Mouse (Mus musculus) neural tube, embryonic 15.5 days (tissue): ENCODE measurements around the gene Rhbdf1. TPM values are rescaled to one million over a fixed set of nuclear protein-coding genes. Genes with fewer than 3 reads are reported as not detected.

Experiments
- ATAC-seq: fragments of 200-750 bp; cut with Nextera tagmentation; 2 replicates; pipeline ENCODE4 v1.8.0; 2017; ENCODE audit warnings: mild to moderate bottlenecking, moderate TSS enrichment, moderate library complexity; ENCODE audit not compliant: low FRiP score
- H3K27ac ChIP-seq: fragments of 300-500 bp; sonication (generic); replicated peaks from 2 replicates; pipeline ENCODE4 v1.5.1; 2015; ENCODE audit warnings: mild to moderate bottlenecking, inconsistent platforms
- H3K27me3 ChIP-seq: fragments of 300-500 bp; sonication (generic); replicated peaks from 2 replicates; pipeline ENCODE4 v1.6.1; 2015; ENCODE audit warnings: inconsistent platforms
- H3K36me3 ChIP-seq: fragments of 300-500 bp; sonication (generic); 2 replicates; pipeline ENCODE4 v1.6.1; 2015; ENCODE audit warnings: inconsistent platforms
- H3K4me1 ChIP-seq: fragments of 300-500 bp; sonication (generic); 2 replicates; pipeline ENCODE4 v1.6.1; 2015; ENCODE audit warnings: inconsistent platforms
- H3K4me2 ChIP-seq: fragments of 300-500 bp; sonication (generic); 2 replicates; pipeline ENCODE4 v1.6.1; 2015; ENCODE audit warnings: inconsistent platforms, mild to moderate bottlenecking, moderate library complexity
- H3K4me3 ChIP-seq: fragments of 300-500 bp; sonication (generic); replicated peaks from 2 replicates; pipeline ENCODE4 v1.5.1; 2015; ENCODE audit warnings: mild to moderate bottlenecking, inconsistent platforms
- H3K9ac ChIP-seq: fragments of 300-500 bp; sonication (generic); replicated peaks from 2 replicates; pipeline ENCODE4 v1.6.1; 2015; ENCODE audit warnings: mild to moderate bottlenecking, inconsistent platforms
- H3K9me3 ChIP-seq: fragments of 300-500 bp; sonication (generic); replicated peaks from 2 replicates; pipeline ENCODE4 v1.6.1; 2016; ENCODE audit warnings: inconsistent platforms
- WGBS: fragments of 180-500 bp; shearing (Covaris S2); methylation state at CpG from one replicate; pipeline ENCODE4 v1.1.7; 2015; ENCODE audit warnings: mixed read lengths; 5-methylcytosine and 5-hydroxymethylcytosine counted together
- polyA plus RNA-seq: library from polyadenylated mRNA; unstranded; fragments of >200 nt; fragmentation: Nextera tagmentation; extraction: Ambion mirVana; gene quantifications from 2 replicates; pipeline ENCODE4 v1.2.1, GENCODE M21; 2015

Rhbdf1 gene
- polyA plus RNA-seq, 1 experiment from 2014 or later: 23.8 TPM

DNA sequence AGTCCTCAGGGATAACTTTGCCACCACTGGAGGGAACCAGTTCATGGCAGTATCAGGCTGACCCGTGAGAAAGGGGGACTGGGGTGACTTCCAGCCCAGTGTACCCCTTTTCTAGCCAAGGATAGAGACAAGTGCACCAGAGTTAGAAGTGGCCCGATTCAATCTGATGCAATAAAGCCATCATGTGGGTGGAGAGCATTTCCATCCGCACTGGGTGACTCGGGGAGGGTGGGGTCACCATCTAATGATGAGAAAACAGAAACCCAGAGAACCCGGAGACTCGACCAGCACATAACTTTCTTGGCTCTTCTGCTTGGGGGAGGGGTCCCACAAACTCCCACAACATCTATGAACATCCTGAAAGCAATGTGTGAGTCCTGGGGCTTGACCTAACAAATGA is 25.4 kb downstream of the Rhbdf1 start:
- no peak overlapping the region for H3K27ac ChIP-seq
- no peak overlapping the region for H3K4me2 ChIP-seq
- 71% methylated on average over 6 of the region's 6 CpGs for WGBS
- no peaks in the 10 kb centered on the region for H3K9me3 ChIP-seq
- H3K4me1 ChIP-seq: no peaks in the 10 kb centered on the region
- no peaks in the 10 kb centered on the region for H3K36me3 ChIP-seq
- H3K9ac ChIP-seq: no peak overlapping the region
- H3K27me3 ChIP-seq: no peaks in the 10 kb centered on the region
- ATAC-seq: no peak
- no peak overlapping the region for H3K4me3 ChIP-seq

DNA sequence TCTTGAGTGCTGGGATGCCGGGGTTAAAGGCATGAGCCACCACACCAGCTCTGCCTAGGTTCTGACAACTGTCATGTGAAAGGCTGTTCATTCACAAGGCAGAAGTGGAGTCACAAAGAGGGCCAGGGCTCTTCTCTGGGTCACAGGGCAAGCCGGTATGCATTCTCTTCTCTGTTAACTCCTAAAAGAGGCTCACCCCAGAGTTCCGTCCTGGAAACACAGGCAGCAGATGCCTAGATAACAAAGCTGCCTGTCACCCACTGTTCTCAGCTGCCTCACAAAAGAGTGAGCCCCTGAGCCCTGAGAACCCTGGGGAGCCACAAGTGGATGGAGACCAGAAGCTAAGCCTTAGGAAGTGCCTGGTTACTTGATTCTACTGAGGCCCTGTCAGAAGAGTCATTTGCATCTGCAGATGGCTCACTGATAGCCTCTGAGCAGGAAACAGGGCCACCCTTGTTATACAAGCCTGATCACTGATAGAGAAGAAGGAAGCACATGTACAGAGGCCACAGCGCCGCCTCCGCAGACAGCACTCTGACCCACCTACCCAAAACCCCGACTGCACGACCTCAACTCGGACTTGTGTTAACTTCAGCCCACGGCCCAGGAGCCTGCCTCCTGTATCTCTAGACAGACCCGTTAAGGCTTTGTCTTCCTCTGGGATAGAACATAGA is 26.1 kb downstream of the Rhbdf1 start:
- no peak for ATAC-seq
- H3K4me3 ChIP-seq: no peak overlapping the region
- no peaks in the 10 kb centered on the region for H3K9me3 ChIP-seq
- H3K27me3 ChIP-seq: no peaks in the 10 kb centered on the region
- H3K36me3 ChIP-seq: no peaks in the 10 kb centered on the region
- 36% methylated on average over 11 of the region's 11 CpGs for WGBS
- no peak overlapping the region for H3K27ac ChIP-seq
- H3K9ac ChIP-seq: no peak overlapping the region
- H3K4me2 ChIP-seq: no peak overlapping the region
- no peaks in the 10 kb centered on the region for H3K4me1 ChIP-seq

DNA sequence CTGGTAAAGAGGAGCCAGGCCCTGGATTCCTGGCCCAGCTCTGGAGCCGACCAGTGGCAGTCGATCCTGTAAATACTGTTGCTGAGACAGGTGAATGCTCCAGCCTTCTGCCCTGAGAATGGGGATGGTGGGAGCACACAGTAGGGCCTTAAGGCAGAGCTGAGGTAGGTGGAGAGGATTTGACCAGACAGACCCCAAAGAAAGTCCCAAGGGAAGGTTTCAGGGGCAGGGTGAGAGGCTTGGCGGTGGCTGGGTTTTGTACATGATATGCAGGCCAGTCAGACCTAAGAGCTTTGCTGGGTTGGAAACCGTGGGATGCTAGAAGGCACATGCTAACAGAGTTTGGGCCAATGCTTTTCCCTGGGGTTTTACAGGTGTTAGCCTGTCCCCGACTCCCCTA is 27.5 kb downstream of the Rhbdf1 start:
- no peaks in the 10 kb centered on the region for H3K9me3 ChIP-seq
- no peak overlapping the region for H3K27ac ChIP-seq
- no peak overlapping the region for H3K9ac ChIP-seq
- 92% methylated on average over 5 of the region's 5 CpGs for WGBS
- no peaks in the 10 kb centered on the region for H3K36me3 ChIP-seq
- H3K4me1 ChIP-seq: no peaks in the 10 kb centered on the region
- no peaks in the 10 kb centered on the region for H3K27me3 ChIP-seq
- no peak for ATAC-seq
- H3K4me3 ChIP-seq: no peak overlapping the region
- no peak overlapping the region for H3K4me2 ChIP-seq

DNA sequence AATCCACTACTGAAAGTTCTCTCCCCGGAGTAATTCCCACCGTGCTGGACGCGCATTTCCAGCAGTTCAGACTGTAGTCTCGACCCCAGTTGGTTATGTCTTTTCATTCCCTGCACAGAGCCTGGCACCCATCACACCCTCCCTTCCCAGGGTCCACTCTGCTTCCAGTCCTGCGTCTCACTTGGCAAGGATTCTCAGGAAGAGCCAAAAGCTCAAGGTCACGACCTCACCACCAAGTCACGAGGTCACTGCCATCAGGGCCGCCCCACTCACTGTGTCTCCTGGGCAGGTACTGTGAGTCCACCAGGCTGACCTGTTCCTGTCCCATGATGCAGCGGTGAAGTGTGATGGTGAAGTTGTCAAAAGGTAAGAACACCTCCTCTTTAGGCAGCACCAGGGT is 28.0 kb downstream of the Rhbdf1 start:
- H3K27ac ChIP-seq: no peak overlapping the region
- 83% methylated on average over 10 of the region's 10 CpGs for WGBS
- ATAC-seq: no peak

DNA sequence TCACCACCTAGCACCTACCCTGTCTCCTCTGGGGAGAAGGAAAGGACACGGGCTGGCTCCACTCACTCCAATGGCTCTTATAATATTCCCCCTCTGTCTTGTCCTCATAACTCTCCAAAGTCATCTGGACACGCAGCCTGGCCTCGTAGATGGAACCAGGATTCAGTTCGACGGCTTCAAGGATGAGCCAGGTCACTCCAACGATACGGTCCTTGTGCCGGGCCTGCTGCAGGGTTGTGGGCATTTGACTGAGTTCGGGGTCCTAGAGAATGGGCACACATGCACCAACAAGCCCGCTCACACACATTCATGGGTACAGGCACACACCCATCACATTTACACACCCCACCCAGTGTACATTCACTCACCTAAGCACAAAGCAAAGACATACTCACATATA is 28.9 kb downstream of the Rhbdf1 start:
- ATAC-seq: no peak
- no peak overlapping the region for H3K4me3 ChIP-seq
- no peak overlapping the region for H3K27ac ChIP-seq
- no peak overlapping the region for H3K9ac ChIP-seq
- H3K4me2 ChIP-seq: no peak overlapping the region
- H3K27me3 ChIP-seq: no peaks in the 10 kb centered on the region
- no peaks in the 10 kb centered on the region for H3K9me3 ChIP-seq
- 87% methylated on average over 10 of the region's 10 CpGs for WGBS
- no peaks in the 10 kb centered on the region for H3K36me3 ChIP-seq
- H3K4me1 ChIP-seq: no peaks in the 10 kb centered on the region

More for the DNA sequence above, 28.0 kb downstream of the Rhbdf1 start:
- Histone ChIP-seq H3K27me3 (no peaks in the 10 kb centered on the region), H3K4me3 (no peak overlapping the region), H3K36me3 (no peaks in the 10 kb centered on the region), H3K4me2 (no peak overlapping the region), H3K9ac (no peak overlapping the region), H3K9me3 (no peaks in the 10 kb centered on the region), H3K4me1 (no peaks in the 10 kb centered on the region)

DNA sequence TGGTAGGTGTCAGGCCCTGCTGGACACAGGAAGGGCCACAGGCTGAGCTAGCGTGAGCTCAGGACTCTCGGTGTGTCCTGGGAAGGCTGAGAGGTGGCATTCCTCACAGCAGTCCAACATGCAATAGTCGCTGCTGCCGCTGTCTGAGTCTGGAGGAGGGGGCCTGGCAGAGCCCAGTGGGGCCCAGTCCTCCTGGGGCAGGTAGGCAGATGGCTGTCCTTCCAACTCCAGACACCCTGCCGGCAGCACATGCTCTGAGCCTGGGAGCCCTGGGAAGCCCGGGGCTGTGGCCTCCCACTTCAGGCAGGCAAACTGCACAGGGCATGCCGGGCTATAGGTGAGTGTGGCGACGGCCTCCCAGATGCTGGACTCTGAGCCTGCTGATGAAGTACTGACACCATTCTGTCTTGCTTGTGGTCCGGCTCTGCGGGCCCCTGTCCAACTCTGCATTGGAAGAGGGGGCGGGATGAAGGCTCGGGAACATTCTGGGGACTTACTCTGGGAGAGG is 31.4 kb downstream of the Rhbdf1 start:
- H3K4me1 ChIP-seq: no peaks in the 10 kb centered on the region
- H3K4me3 ChIP-seq: no peak overlapping the region
- no peaks in the 10 kb centered on the region for H3K36me3 ChIP-seq
- H3K9me3 ChIP-seq: no peaks in the 10 kb centered on the region
- 80% methylated on average over 13 of the region's 13 CpGs for WGBS
- H3K4me2 ChIP-seq: no peak overlapping the region
- no peak overlapping the region for H3K27ac ChIP-seq
- no peaks in the 10 kb centered on the region for H3K27me3 ChIP-seq
- ATAC-seq: no peak
- H3K9ac ChIP-seq: no peak overlapping the region

DNA sequence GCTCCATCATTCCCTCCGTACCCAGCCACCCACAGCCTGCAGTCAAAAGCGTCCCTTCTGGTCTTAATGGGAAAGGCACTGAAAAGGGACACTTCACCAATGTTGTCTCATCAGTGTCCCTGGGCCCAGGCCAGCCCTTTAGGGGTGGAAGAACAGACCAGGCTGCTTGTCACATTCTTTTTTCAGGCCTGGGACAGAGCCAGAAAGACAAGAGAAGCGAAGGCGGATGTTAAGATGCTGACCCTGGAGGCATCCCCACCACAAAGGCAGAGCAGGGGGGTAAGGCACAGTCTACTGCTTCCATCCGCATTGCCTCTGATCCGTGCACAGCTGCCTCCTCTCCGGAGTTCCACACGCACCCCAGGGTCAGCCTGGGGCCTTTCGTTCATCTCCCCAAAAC is 32.0 kb downstream of the Rhbdf1 start:
- Histone ChIP-seq H3K27ac (no peak overlapping the region), H3K36me3 (no peaks in the 10 kb centered on the region), H3K9ac (no peak overlapping the region), H3K9me3 (no peaks in the 10 kb centered on the region), H3K27me3 (no peaks in the 10 kb centered on the region), H3K4me2 (no peak overlapping the region), H3K4me1 (no peaks in the 10 kb centered on the region), H3K4me3 (no peak overlapping the region)
- 70% methylated on average over 9 of the region's 9 CpGs for WGBS
- ATAC-seq: no peak

DNA sequence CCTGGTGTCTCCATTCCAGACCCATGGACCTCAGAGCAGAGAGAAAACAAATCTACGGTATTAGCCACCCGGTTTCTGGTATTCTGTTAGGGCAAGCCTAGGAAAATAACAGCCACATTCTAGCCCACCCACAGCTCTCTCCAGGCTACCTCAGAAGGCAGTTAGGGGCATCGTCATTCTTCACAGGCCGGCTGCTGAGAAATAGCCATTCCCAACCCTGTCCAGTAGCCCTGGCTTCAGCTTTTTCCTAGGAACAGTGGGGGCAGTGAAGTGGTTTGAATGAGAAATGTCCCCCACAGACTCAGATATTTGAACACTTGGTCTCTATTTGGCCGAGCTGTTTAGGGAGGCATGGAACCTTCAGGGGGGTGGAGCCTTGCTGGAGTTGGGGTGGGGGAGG is 32.7 kb downstream of the Rhbdf1 start:
- Histone ChIP-seq H3K27ac (no peak overlapping the region), H3K36me3 (no peaks in the 10 kb centered on the region), H3K4me3 (no peak overlapping the region), H3K4me1 (no peaks in the 10 kb centered on the region), H3K9me3 (no peaks in the 10 kb centered on the region), H3K9ac (no peak overlapping the region), H3K4me2 (no peak overlapping the region), H3K27me3 (no peaks in the 10 kb centered on the region)
- ATAC-seq: no peak
- WGBS: 74% methylated on average over 5 of the region's 5 CpGs

DNA sequence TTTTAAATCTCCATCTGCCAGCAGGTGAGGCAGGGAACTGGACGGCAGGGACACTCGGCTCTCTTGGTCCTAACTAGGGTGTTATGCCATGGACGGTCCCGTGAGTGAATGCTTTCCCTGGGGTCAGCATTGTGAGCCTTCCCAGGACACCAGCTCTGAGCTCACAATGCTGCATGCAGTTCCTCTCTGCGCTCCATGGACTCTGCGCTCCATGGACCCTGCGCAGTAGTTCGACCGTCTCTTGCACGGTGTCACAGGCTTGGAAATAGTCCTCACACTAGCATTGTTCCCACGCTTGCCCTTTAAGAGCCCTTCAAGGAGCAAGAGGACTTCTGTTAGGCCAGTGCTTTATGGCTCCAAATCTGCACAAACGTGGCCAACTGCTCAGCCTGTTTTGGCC is 33.2 kb downstream of the Rhbdf1 start:
- Histone ChIP-seq H3K36me3 (no peaks in the 10 kb centered on the region), H3K4me1 (no peaks in the 10 kb centered on the region), H3K4me3 (no peak overlapping the region), H3K4me2 (no peak overlapping the region), H3K27ac (no peak overlapping the region), H3K9ac (no peak overlapping the region), H3K27me3 (no peaks in the 10 kb centered on the region), H3K9me3 (no peaks in the 10 kb centered on the region)
- WGBS: 83% methylated on average over 12 of the region's 12 CpGs
- no peak for ATAC-seq

DNA sequence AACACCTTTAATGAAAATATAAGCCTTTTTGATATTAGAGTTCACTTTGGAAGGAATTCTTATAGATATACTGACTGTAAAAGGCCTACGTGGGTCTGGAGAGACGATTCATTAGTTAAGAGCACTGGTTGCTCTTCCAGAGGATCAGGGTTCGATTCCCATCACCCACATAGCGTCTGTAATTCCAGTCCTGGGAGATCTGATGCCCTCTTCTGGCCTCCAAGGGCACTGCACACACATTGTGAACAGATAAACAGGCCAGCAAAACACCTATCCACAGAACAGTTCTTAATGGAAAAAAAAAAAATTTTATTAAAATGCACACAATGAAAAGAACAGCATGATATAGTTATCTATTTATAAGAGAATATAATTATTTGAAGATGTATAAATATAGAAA is 34.8 kb downstream of the Rhbdf1 start:
- Histone ChIP-seq H3K9ac (no peak overlapping the region), H3K27ac (no peak overlapping the region), H3K27me3 (no peaks in the 10 kb centered on the region), H3K4me1 (0 out of 2 replicates have a peak, but pooled peaks cover 2% of the 10 kb centered on the region), H3K4me2 (no peak overlapping the region), H3K4me3 (no peak overlapping the region), H3K9me3 (no peaks in the 10 kb centered on the region), H3K36me3 (no peaks in the 10 kb centered on the region)
- WGBS: 91% methylated on average over 4 of the region's 4 CpGs
- no peak for ATAC-seq

DNA sequence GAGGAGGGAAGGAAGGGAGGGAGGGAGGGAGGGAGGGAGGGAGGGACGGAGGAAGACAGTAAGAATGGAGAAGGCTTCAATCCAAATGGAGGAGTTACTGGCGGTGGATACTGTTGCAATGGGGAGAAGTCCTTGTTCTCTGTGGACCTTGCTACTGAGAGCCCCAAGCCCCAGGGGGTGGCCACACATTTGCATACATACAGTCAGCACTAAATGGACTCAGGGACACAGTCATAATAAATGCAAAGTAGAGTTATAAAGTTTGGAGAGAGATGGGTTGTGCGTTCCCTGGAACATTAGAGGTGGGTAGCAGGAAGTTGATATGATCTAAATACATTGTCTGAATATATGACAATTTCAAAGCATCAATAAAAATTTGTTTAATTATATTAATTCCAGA is 36.1 kb downstream of the Rhbdf1 start:
- no peaks in the 10 kb centered on the region for H3K27me3 ChIP-seq
- H3K36me3 ChIP-seq: no peaks in the 10 kb centered on the region
- 0 out of 2 replicates have a peak, but pooled peaks cover 2% of the 10 kb centered on the region for H3K4me1 ChIP-seq
- H3K4me3 ChIP-seq: no peak overlapping the region
- H3K9me3 ChIP-seq: no peaks in the 10 kb centered on the region
- H3K27ac ChIP-seq: no peak overlapping the region
- 79% methylated on average over 3 of the region's 3 CpGs for WGBS
- ATAC-seq: no peak
- H3K9ac ChIP-seq: no peak overlapping the region
- H3K4me2 ChIP-seq: no peak overlapping the region

DNA sequence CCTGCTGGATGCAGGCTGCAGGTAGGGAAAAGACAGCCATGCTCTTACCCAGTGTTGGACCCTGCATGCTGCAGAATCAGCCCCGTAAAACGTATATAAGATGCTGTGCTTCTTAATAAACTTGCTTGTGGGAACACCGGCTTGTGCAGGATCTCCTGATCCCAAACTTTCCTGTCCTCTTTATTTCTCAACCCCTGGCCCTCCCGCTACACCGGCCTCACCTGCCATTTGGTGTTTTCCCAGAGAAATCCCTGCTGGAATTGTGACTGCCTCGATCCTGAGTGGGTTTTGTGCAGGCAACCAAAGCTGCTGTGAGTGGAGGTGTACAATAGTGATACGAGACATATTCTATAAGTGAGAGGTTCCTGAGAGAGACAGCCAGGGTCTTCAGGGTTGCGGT is 37.6 kb downstream of the Rhbdf1 start:
- Histone ChIP-seq H3K27ac (no peak overlapping the region), H3K4me3 (no peak overlapping the region), H3K9ac (no peak overlapping the region), H3K36me3 (no peaks in the 10 kb centered on the region), H3K4me2 (no peak overlapping the region), H3K27me3 (no peaks in the 10 kb centered on the region), H3K4me1 (0 out of 2 replicates have a peak, but pooled peaks cover 2% of the 10 kb centered on the region), H3K9me3 (no peaks in the 10 kb centered on the region)
- ATAC-seq: no peak
- 91% methylated on average over 8 of the region's 8 CpGs for WGBS
